Mouse (Mus musculus): ENCODE results near the gene Farsb. TPM values are rescaled to one million over a fixed set of nuclear protein-coding genes. Genes with fewer than 3 reads are reported as not detected.
A peak's percentile ranks its signal among the peaks of the same experiment; 100 is the strongest.

Farsb gene
- total RNA-seq, 1 experiment from 2014 or later, result 64.8 TPM

- peak; percentile 85 for DNase-seq
Measured at GRCm38 (mm10) chr1:78419593-78419992, 69.1 kb downstream of the Farsb start.

- no peak for DNase-seq
Measured at GRCm38 (mm10) chr1:78417154-78417911, 71.4 kb downstream of the Farsb start.

GRCm38 (mm10) chr1:78414421-78414820, 74.3 kb downstream of the Farsb start:
- DNase-seq, result no peak

- DNase-seq, result peak; percentile 34
Measured at GRCm38 (mm10) chr1:78412668-78413067, 76.0 kb downstream of the Farsb start.

- DNase-seq, result no peak
Measured at GRCm38 (mm10) chr1:78409396-78409795, 79.3 kb downstream of the Farsb start.

GRCm38 (mm10) chr1:78401413-78401812, 87.3 kb downstream of the Farsb start:
- DNase-seq, result no peak

- no peak for DNase-seq
Measured at GRCm38 (mm10) chr1:78399755-78400154, 88.9 kb downstream of the Farsb start.

- DNase-seq, result peak; percentile 80
Measured at GRCm38 (mm10) chr1:78396320-78396913, 92.3 kb downstream of the Farsb start.

GRCm38 (mm10) chr1:78395737-78396136, 93.0 kb downstream of the Farsb start:
- DNase-seq, result no peak

GRCm38 (mm10) chr1:78395191-78395735, 93.4 kb downstream of the Farsb start:
- DNase-seq, result no peak

GRCm38 (mm10) chr1:78388848-78389247, 99.8 kb downstream of the Farsb start:
- DNase-seq, result no peak

GRCm38 (mm10) chr1:78387854-78388253, 100.8 kb downstream of the Farsb start:
- no peak for DNase-seq

GRCm38 (mm10) chr1:78380950-78381349, 107.7 kb downstream of the Farsb start:
- no peak for DNase-seq

GRCm38 (mm10) chr1:78375058-78375457, 113.6 kb downstream of the Farsb start:
- DNase-seq, result no peak

- no peak for DNase-seq
Measured at GRCm38 (mm10) chr1:78373836-78374235, 114.9 kb downstream of the Farsb start.

GRCm38 (mm10) chr1:78372316-78372715, 116.4 kb downstream of the Farsb start:
- DNase-seq, result no peak

- peak; percentile 5 for DNase-seq
Measured at GRCm38 (mm10) chr1:78371569-78372236, 117.0 kb downstream of the Farsb start.

GRCm38 (mm10) chr1:78370121-78370520, 118.6 kb downstream of the Farsb start:
- DNase-seq, result no peak

Other genes starting within 250 kb of the Farsb start
- gene Sgpp2, start 178.6 kb downstream of the Farsb start, total RNA-seq (2021), result 0.79 and 0.90 TPM in 2 replicates
- 1.2 and 2.3 TPM in 2 replicates for gene Mogat1, start 22.1 kb upstream of the Farsb start, total RNA-seq (2021)
- gene BC035947, start 23.3 kb upstream of the Farsb start, total RNA-seq (2021), result 0.09 TPM in 1 of 2 replicates, not detected in the other
- gene Acsl3, start 168.9 kb upstream of the Farsb start, total RNA-seq (2021), result 26.9 and 36.4 TPM in 2 replicates
- 4.4 and 4.6 TPM in 2 replicates for gene Utp14b, start 169.1 kb upstream of the Farsb start, total RNA-seq (2021)

All from adrenal gland, postnatal 25 days (tissue).